Mouse (Mus musculus) liver, adult 2 months (tissue): ENCODE results near the gene Cox8a. TPM values are rescaled to one million over a fixed set of nuclear protein-coding genes. Genes with fewer than 3 reads are reported as not detected.

Source experiments
- DNase-seq: peaks from one replicate; pipeline ENCODE4 v3.0.0-alpha.2; 2011; ENCODE audit warnings: low read depth, low spot score; ENCODE audit errors: extremely low read depth
- H3K27ac ChIP-seq: fragments of 200-500 bp; replicated peaks from 2 replicates; pipeline ENCODE4 v1.5.1; 2012; ENCODE audit warnings: low read depth, mild to moderate bottlenecking, control low read depth, inconsistent platforms, low read length; ENCODE audit not compliant: insufficient read depth
- H3K27me3 ChIP-seq: fragments of 200-500 bp; 2 replicates; pipeline ENCODE4 v1.6.1; 2012; ENCODE audit warnings: mild to moderate bottlenecking, moderate library complexity, low read length, inconsistent platforms; ENCODE audit not compliant: control insufficient read depth, insufficient read depth
- H3K36me3 ChIP-seq: fragments of 200-500 bp; 2 replicates; pipeline ENCODE4 v1.6.1; 2012; ENCODE audit warnings: low read length, inconsistent platforms; ENCODE audit not compliant: control insufficient read depth, insufficient read depth
- H3K4me1 ChIP-seq: fragments of 200-500 bp; 2 replicates; pipeline ENCODE4 v1.6.1; 2011; ENCODE audit warnings: low read length; ENCODE audit not compliant: control insufficient read depth, insufficient read depth
- H3K4me3 ChIP-seq: fragments of 200-500 bp; 2 replicates; pipeline ENCODE4 v1.5.1; 2011; ENCODE audit warnings: low read depth, mild to moderate bottlenecking, control low read depth, low read length, moderate library complexity; ENCODE audit not compliant: insufficient read depth
- H3K79me2 ChIP-seq: fragments of 200-500 bp; 2 replicates; pipeline ENCODE4 v1.6.1; 2012; ENCODE audit warnings: inconsistent platforms, mild to moderate bottlenecking, low read length, moderate library complexity; ENCODE audit not compliant: control insufficient read depth, insufficient read depth
- H3K9ac ChIP-seq: fragments of 200-500 bp; 2 replicates; pipeline ENCODE4 v1.6.1; 2012; ENCODE audit warnings: low read depth, mild to moderate bottlenecking, control low read depth, inconsistent platforms, low read length
- CTCF ChIP-seq: fragments of 200-500 bp; IDR thresholded peaks from 2 replicates; pipeline ENCODE4 v1.5.1; 2011; ENCODE audit warnings: low read depth, low read length, control low read depth
- POLR2A ChIP-seq: fragments of 200-500 bp; IDR thresholded peaks from 2 replicates; pipeline ENCODE4 v1.6.1; 2011; ENCODE audit warnings: low read length, control low read depth; ENCODE audit not compliant: insufficient read depth; ENCODE audit errors: extremely low read depth
- WGBS: fragments of 180-500 bp; shearing (Covaris S2); methylation state at CpG from one replicate; pipeline ENCODE4 v1.1.7; 2018; 5-methylcytosine and 5-hydroxymethylcytosine counted together
- polyA plus RNA-seq: library from polyadenylated mRNA; depleted of rRNA; stranded (reverse); fragments of >200 nt; gene quantifications from 2 replicates; pipeline ENCODE4 v1.2.3, GENCODE M21; 2012; rRNA removed
- total RNA-seq: library from RNA; depleted of rRNA; stranded (reverse); fragments of >200 nt; gene quantifications from 2 replicates; pipeline ENCODE4 v1.2.3, GENCODE M21; 2014; rRNA removed

Cox8a gene
- total RNA-seq (252 and 362 TPM in 2 replicates), polyA plus RNA-seq (1,697 and 1,918 TPM in 2 replicates)

DNA sequence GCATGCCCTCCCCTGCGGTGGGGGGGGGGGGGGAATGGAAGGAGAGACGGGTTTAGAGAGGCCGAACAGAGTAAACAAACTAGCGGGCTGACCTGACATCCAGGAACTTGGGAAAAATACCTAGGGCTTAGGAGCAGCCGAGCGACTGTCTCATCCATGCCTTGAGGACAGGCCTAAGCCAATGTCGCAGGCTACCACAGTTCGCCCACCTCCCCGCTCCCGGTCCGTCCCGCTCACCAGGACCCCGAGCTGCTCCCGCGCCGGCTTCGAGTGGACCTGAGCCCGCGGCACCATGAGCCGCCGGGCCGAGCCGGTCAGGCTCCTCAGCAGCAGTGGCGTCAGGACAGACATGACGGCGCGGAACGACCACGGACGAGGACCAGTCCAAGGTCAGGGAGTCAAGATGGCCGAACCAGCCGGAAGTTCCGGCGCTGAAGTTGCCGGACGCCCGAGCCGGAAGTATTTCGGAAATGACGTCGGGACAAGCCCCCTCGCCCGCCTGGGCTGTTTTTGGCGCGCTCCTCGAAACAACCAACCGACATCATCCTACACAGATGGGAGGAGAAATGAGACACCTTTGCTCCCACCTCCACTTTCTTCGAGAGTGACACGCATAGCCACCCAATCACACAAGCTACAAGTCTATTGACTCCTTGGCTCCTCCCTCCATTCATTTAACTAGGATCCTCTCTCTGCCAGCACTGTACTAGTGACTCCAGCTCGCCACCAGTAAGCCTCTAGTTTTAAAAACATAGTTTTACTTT, at the start of gene Cox8a:
Cox8a (minus strand) TSS at position 455 of the 764 bp plus-strand sequence.
- peaks cover 15% of the 10 kb centered on the region for H3K4me1 ChIP-seq
- peak within 1 kb of the TSS; percentile 86 for H3K4me3 ChIP-seq
- H3K27ac ChIP-seq: peak within 1 kb of the TSS; percentile 97
- no peaks in the 10 kb centered on the region for H3K27me3 ChIP-seq
- DNase-seq: peak; percentile 99
- under 1% methylated on average over 50 of the region's 50 CpGs for WGBS
- H3K36me3 ChIP-seq: peaks cover 9% of the 10 kb centered on the region; the same call in 1 of the 2 replicates
- H3K79me2 ChIP-seq: peaks cover 29% of the 10 kb centered on the region; the same call in 1 of the 2 replicates
- no peak for TF ChIP-seq CTCF
- TF ChIP-seq POLR2A: peak; percentile 84
- H3K9ac ChIP-seq: peak within 1 kb of the TSS; percentile 96

DNA sequence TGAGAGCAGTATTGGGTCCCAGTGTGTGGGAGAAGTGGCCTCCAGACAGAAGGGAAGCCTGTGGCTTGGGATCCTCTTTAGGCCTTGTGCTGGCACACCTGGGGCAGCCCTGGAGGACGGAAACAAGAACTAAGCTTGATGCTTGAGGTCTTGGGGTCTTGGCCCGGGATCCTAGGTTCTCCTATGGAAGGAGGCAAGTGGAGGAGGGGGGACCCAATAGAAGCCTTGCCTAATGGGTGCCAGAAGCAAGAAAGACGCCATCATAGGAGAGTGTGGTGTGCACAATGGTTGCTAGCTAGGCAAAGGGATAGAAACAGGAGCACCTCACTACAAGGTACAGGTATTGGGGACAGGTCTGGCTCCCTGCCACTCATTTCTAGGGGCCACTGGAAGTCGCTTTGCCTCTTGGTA, 49.0 kb upstream of the Cox8a start:
- DNase-seq: no peak
- 76% methylated on average over 4 of the region's 4 CpGs for WGBS
- H3K27ac ChIP-seq: no peak overlapping the region
- no peak for TF ChIP-seq POLR2A
- TF ChIP-seq CTCF: no peak
- no peak overlapping the region for H3K9ac ChIP-seq
- peaks cover 4% of the 10 kb centered on the region; the same call in 1 of the 2 replicates for H3K27me3 ChIP-seq
- peaks cover 4% of the 10 kb centered on the region; the same call in 1 of the 2 replicates for H3K4me1 ChIP-seq
- H3K79me2 ChIP-seq: no peaks in the 10 kb centered on the region
- H3K36me3 ChIP-seq: no peaks in the 10 kb centered on the region
- no peak overlapping the region for H3K4me3 ChIP-seq

DNA sequence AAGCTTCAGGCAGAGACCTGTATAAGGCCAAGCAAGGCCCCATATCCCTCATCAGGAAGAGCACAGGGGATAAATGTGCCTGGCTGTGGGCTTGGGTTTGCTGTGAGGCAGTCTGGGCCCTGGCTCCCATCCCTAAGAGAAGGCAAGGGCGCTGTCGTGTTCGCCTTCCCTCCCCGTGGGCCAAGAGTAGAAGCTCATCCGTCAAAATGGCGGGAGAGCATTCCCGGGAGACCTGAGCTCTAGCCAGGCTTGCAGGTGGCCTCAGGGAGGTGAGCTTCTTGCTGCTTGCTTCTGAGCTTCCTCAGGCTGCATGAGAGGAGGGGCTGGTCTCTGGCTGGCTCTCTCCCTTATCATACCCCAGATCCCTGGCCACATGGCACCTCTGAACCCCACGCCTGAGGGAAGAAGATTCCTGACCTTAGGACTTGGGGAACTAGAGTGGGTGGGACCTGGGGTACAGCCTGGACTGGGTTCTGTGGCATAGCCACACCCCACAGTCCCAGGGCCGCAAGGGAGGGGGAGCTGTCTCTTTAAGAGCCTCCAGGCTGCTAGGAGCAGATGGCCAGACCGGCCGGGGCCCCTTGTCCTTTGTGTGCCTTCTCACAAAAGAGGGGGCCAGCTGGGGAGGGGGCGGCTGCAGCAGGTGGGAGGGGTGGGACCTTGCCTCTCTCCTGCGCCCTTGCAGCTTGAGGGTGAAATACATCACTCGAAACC, 48.2 kb upstream of the Cox8a start:
- H3K9ac ChIP-seq: no peak overlapping the region
- WGBS: 59% methylated on average over 14 of the region's 14 CpGs
- peaks cover 4% of the 10 kb centered on the region; the same call in 1 of the 2 replicates for H3K4me1 ChIP-seq
- H3K27ac ChIP-seq: no peak overlapping the region
- no peak for TF ChIP-seq CTCF
- no peak for TF ChIP-seq POLR2A
- H3K79me2 ChIP-seq: no peaks in the 10 kb centered on the region
- H3K36me3 ChIP-seq: no peaks in the 10 kb centered on the region
- no peak overlapping the region for H3K4me3 ChIP-seq
- H3K27me3 ChIP-seq: peaks cover 4% of the 10 kb centered on the region; the same call in 1 of the 2 replicates
- no peak for DNase-seq

- Histone ChIP-seq H3K4me3 (no peak overlapping the region), H3K36me3 (no peaks in the 10 kb centered on the region), H3K27me3 (peaks cover 4% of the 10 kb centered on the region; the same call in 1 of the 2 replicates), H3K79me2 (no peaks in the 10 kb centered on the region), H3K9ac (no peak overlapping the region), H3K4me1 (peaks cover 4% of the 10 kb centered on the region; the same call in 1 of the 2 replicates), H3K27ac (no peak overlapping the region)
- DNase-seq: no peak
- TF ChIP-seq CTCF: no peak
- TF ChIP-seq POLR2A: no peak
- WGBS: 32% methylated on average over 6 of the region's 6 CpGs
Measured at GRCm38 (mm10) chr19:7264766-7265331, 47.4 kb upstream of the Cox8a start.

- H3K27me3 ChIP-seq: peaks cover 4% of the 10 kb centered on the region; the same call in 1 of the 2 replicates
- H3K79me2 ChIP-seq: no peaks in the 10 kb centered on the region
- H3K4me3 ChIP-seq: no peak overlapping the region
- H3K4me1 ChIP-seq: peaks cover 4% of the 10 kb centered on the region; the same call in 1 of the 2 replicates
- WGBS: 21% methylated on average over 9 of the region's 9 CpGs
- H3K27ac ChIP-seq: no peak overlapping the region
- TF ChIP-seq POLR2A (no peak), CTCF (peak; percentile 96)
- H3K36me3 ChIP-seq: no peaks in the 10 kb centered on the region
- no peak overlapping the region for H3K9ac ChIP-seq
- peak; percentile 46 for DNase-seq
Measured at GRCm38 (mm10) chr19:7264088-7264765, 46.8 kb upstream of the Cox8a start.
